Mouse (Mus musculus) liver, embryonic 15.5 days (tissue): ENCODE results near the gene Vegfa. TPM values are rescaled to one million over a fixed set of nuclear protein-coding genes. Genes with fewer than 3 reads are reported as not detected.

Source experiments
- ATAC-seq: fragments of 200-750 bp; cut with Nextera tagmentation; 2 replicates; pipeline ENCODE4 v1.8.0; 2017; ENCODE audit warnings: moderate number of reproducible peaks, mild to moderate bottlenecking, moderate library complexity; ENCODE audit not compliant: insufficient read depth
- H3K27ac ChIP-seq: fragments of 300-500 bp; sonication (generic); replicated peaks from 2 replicates; pipeline ENCODE4 v1.5.1; 2015; ENCODE audit warnings: mild to moderate bottlenecking, inconsistent platforms
- H3K27me3 ChIP-seq: fragments of 300-500 bp; sonication (generic); 2 replicates; pipeline ENCODE4 v1.6.1; 2015; ENCODE audit warnings: mild to moderate bottlenecking, inconsistent platforms
- H3K36me3 ChIP-seq: fragments of 300-500 bp; sonication (generic); replicated peaks from 2 replicates; pipeline ENCODE4 v1.6.1; 2015; ENCODE audit warnings: moderate library complexity, mild to moderate bottlenecking, inconsistent platforms
- H3K4me1 ChIP-seq: fragments of 300-500 bp; sonication (generic); replicated peaks from 2 replicates; pipeline ENCODE4 v1.6.1; 2015; ENCODE audit warnings: inconsistent platforms
- H3K4me2 ChIP-seq: fragments of 300-500 bp; sonication (generic); 2 replicates; pipeline ENCODE4 v1.6.1; 2015; ENCODE audit warnings: moderate library complexity, mild to moderate bottlenecking, inconsistent platforms
- H3K4me3 ChIP-seq: fragments of 300-500 bp; sonication (generic); replicated peaks from 2 replicates; pipeline ENCODE4 v1.5.1; 2015; ENCODE audit warnings: mild to moderate bottlenecking, inconsistent platforms
- H3K9ac ChIP-seq: fragments of 300-500 bp; sonication (generic); 2 replicates; pipeline ENCODE4 v1.6.1; 2015; ENCODE audit warnings: moderate library complexity, mild to moderate bottlenecking, inconsistent platforms
- H3K9me3 ChIP-seq: fragments of 300-500 bp; sonication (generic); replicated peaks from 2 replicates; pipeline ENCODE4 v1.6.1; 2016; ENCODE audit warnings: inconsistent platforms
- WGBS: fragments of 180-500 bp; shearing (Covaris S2); methylation state at CpG from one replicate; pipeline ENCODE4 v1.1.7; 2015; ENCODE audit warnings: mixed read lengths; ENCODE audit not compliant: insufficient replicate concordance; 5-methylcytosine and 5-hydroxymethylcytosine counted together
- polyA plus RNA-seq: library from polyadenylated mRNA; unstranded; fragments of >200 nt; fragmentation: Nextera tagmentation; extraction: Ambion mirVana; gene quantifications from 2 replicates; pipeline ENCODE4 v1.2.1, GENCODE M21; 2015

Gene Vegfa
- polyA plus RNA-seq, 1 experiment from 2014 or later = 1.2 TPM

DNA sequence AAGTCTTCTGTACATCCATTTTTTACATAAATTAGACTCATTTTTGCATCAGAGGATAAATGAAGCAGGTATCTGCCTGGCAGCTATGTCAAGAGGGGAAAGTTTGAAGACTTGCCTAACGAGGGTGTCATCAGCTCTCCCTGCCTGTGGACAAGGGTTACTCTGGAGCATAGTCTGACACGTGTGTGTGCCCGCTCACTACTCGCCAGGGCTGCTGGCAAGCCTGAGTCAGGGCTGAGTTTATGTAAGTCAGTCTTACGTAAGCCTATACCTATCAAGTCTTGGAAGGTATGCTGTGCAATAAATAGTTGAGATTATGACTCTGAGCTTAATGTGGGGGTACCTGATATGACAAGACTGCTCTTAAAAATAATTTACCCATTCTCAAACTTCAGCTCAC lies 19.2 kb upstream of the Vegfa start:
- H3K27ac ChIP-seq = no peak overlapping the region
- H3K27me3 ChIP-seq = no peaks in the 10 kb centered on the region
- H3K4me1 ChIP-seq = 0 out of 2 replicates have a peak, but pooled peaks cover 3% of the 10 kb centered on the region
- 51% methylated on average over 5 of the region's 5 CpGs for WGBS
- no peak overlapping the region for H3K4me3 ChIP-seq
- no peak overlapping the region for H3K4me2 ChIP-seq
- 0 out of 2 replicates have a peak, but pooled peaks cover 4% of the 10 kb centered on the region for H3K9me3 ChIP-seq
- H3K36me3 ChIP-seq = no peaks in the 10 kb centered on the region
- H3K9ac ChIP-seq = no peak overlapping the region
- ATAC-seq = no peak

DNA sequence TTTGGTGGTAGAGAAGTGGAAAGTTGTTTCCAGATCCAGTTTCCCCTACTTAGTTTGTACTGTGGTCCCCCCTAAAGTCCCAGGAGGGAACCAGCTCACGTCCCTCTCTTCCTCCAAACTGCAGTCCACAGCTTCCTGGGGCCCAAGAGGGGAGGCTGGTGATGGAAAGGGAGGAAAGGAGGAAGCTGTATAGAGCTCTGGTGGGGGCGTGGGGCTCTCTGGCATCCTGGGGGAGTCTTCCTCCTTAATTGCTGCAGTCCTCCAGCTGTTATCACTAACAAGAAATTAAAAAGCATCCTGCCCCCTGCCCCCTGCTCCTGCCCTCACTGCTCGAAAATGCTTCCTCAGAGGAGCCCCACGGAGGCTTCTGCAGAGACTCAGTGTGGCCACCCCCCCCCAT lies 17.4 kb upstream of the Vegfa start:
- 16% methylated on average over 4 of the region's 4 CpGs for WGBS
- ATAC-seq = no peak
- no peak overlapping the region for H3K4me3 ChIP-seq

DNA sequence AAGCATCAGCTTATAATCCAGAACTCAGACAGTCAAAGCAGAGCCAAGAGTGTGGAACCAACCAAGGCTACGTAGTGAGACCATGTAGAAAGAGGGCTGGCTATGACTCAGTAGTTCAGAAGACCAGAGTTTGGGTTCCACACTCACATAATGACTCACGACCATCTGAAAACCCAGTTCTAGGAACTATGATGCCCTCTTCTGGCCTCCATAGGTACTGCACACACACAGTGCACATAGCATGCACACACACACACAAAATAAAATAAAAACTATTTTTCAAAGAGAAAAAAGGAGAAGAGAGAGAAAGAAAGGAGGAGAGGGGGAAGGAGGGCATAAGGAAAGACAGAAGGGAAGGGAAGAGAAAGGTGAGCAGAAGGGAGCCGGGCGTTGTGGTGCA lies 16.0 kb upstream of the Vegfa start:
- H3K27ac ChIP-seq = no peak overlapping the region
- 0 out of 2 replicates have a peak, but pooled peaks cover 4% of the 10 kb centered on the region for H3K9me3 ChIP-seq
- no peak overlapping the region for H3K4me3 ChIP-seq
- no peaks in the 10 kb centered on the region for H3K27me3 ChIP-seq
- no peaks in the 10 kb centered on the region for H3K36me3 ChIP-seq
- no peak overlapping the region for H3K9ac ChIP-seq
- no peak for ATAC-seq
- WGBS = 89% methylated on average over 4 of the region's 4 CpGs
- H3K4me2 ChIP-seq = no peak overlapping the region
- 0 out of 2 replicates have a peak, but pooled peaks cover 3% of the 10 kb centered on the region for H3K4me1 ChIP-seq

More for the DNA sequence above, 17.4 kb upstream of the Vegfa start:
- Histone ChIP-seq H3K27ac (no peak overlapping the region), H3K27me3 (no peaks in the 10 kb centered on the region), H3K36me3 (no peaks in the 10 kb centered on the region), H3K4me2 (no peak overlapping the region), H3K9me3 (0 out of 2 replicates have a peak, but pooled peaks cover 4% of the 10 kb centered on the region), H3K9ac (no peak overlapping the region), H3K4me1 (0 out of 2 replicates have a peak, but pooled peaks cover 3% of the 10 kb centered on the region)

DNA sequence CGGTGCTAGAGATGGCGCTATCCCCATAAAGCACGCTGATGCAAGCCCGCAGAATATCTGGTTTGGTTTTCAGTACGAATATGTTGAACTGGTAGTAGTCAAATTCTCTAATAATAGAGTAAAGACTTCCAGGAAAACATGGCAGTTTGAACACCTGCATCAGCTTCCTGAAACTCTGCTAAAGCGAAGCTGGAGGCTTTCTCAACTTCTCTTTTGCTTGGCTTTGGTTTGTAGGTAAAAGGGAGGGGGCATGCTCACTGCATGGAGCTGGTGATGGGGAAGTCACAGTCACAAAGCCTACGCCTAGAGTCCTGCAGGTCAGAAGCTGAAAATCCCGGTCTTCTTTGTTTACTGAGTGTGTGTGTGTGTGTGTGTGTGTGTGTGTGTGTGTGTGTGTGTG lies 13.6 kb upstream of the Vegfa start:
- 35% methylated on average over 8 of the region's 8 CpGs for WGBS
- ATAC-seq = no peak
- no peak overlapping the region for H3K4me3 ChIP-seq
- 0 out of 2 replicates have a peak, but pooled peaks cover 4% of the 10 kb centered on the region for H3K9me3 ChIP-seq
- peaks cover 13% of the 10 kb centered on the region for H3K4me1 ChIP-seq
- H3K27ac ChIP-seq = no peak overlapping the region
- no peak overlapping the region for H3K4me2 ChIP-seq
- no peaks in the 10 kb centered on the region; the same call in 1 of the 2 replicates for H3K27me3 ChIP-seq
- no peaks in the 10 kb centered on the region for H3K36me3 ChIP-seq
- no peak overlapping the region for H3K9ac ChIP-seq

DNA sequence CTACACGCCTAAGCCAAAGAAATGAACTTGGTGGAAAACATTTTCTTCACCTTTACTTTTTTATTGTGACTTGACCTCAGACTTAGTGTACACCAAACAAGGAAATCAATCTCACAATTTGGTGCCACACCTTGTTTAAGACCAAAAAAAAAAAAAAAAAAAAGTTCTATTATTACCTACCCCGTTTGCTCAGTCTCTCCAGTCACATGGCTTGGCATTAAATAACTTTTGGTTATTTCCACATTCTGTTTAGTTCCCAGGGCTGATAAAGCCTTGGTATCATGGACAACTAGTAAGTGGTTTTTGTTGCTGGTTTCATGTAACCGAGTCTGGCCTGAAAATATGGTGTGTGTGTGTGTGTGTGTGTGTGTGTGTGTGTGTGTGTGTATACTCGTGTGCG lies 12.8 kb upstream of the Vegfa start:
- no peaks in the 10 kb centered on the region; the same call in 1 of the 2 replicates for H3K27me3 ChIP-seq
- no peak overlapping the region for H3K4me2 ChIP-seq
- H3K9ac ChIP-seq = no peak overlapping the region
- H3K9me3 ChIP-seq = 0 out of 2 replicates have a peak, but pooled peaks cover 4% of the 10 kb centered on the region
- 61% methylated on average over 5 of the region's 5 CpGs for WGBS
- H3K4me3 ChIP-seq = no peak overlapping the region
- no peak for ATAC-seq
- H3K4me1 ChIP-seq = peaks cover 20% of the 10 kb centered on the region
- no peaks in the 10 kb centered on the region for H3K36me3 ChIP-seq
- no peak overlapping the region for H3K27ac ChIP-seq

DNA sequence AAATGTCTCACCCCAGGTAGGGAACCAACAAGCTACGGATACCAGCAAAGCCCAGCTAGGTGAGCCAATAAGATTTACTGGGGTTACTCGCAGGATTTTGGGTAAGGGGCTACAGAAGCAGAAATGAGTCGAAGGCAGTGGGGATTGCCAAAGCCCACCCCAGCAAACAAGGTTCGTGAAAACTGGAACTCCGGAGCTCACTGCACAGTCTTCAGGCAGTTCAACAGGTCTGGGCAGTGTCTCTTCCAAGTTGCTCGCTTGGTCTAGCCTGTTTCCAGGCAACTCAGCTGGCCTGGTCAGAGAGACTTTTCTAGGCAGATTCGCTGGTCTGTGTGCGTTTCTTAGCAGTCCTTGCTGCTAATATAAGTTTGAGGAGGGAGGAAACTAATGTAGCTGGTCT lies 10.0 kb upstream of the Vegfa start:
- no peaks in the 10 kb centered on the region for H3K9me3 ChIP-seq
- ATAC-seq = no peak
- no peaks in the 10 kb centered on the region for H3K36me3 ChIP-seq
- no peak overlapping the region for H3K4me2 ChIP-seq
- no peak overlapping the region for H3K9ac ChIP-seq
- H3K27ac ChIP-seq = no peak overlapping the region
- no peaks in the 10 kb centered on the region; the same call in 1 of the 2 replicates for H3K27me3 ChIP-seq
- H3K4me1 ChIP-seq = peaks cover 20% of the 10 kb centered on the region
- H3K4me3 ChIP-seq = no peak overlapping the region
- 74% methylated on average over 8 of the region's 8 CpGs for WGBS

DNA sequence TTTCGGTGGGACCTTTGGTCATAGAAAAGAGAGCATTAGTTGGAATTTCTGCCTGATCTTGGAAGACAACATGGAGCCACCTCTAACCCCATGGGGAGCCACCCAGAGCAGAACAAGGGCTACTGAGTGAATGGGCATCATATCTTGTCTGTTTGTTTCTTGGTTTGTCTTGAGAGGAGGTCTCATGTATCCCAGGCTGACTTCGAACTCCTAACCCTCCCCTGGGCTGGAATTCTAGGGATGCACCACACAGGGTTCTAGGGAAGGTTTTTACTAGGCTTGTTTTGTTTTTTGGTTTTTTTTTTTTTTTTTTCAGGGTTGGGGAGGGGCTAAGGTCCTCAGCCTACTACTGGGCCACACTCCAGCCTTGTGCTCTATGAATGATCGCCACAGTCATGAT lies 9.5 kb upstream of the Vegfa start:
- WGBS = 52% methylated on average over 3 of the region's 3 CpGs
- Histone ChIP-seq H3K36me3 (no peaks in the 10 kb centered on the region), H3K9me3 (no peaks in the 10 kb centered on the region), H3K4me2 (no peak overlapping the region), H3K4me3 (no peak overlapping the region), H3K27me3 (no peaks in the 10 kb centered on the region; the same call in 1 of the 2 replicates), H3K27ac (no peak overlapping the region), H3K4me1 (peaks cover 20% of the 10 kb centered on the region), H3K9ac (no peak overlapping the region)
- ATAC-seq = no peak

DNA sequence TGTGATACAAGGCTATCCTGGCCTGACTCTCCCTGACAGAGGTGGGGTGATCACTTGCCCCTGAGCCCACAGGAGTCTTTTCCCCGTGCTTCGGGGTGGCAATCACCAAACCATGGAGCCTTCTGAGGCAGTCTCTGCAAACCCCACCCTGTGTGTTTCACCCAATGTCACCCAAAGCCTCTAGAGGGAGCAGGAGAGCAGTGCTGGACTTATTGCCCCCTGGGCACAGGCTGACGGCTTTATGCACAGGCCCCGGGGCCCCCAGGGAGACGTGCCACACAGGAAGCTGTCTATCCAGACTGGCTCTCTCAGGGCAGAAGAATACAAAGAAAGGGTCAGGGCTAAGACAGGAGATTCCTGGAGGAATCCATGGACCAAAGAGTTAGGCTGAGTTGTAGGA lies 9.1 kb upstream of the Vegfa start:
- no peak overlapping the region for H3K4me3 ChIP-seq
- H3K36me3 ChIP-seq = no peaks in the 10 kb centered on the region
- H3K9me3 ChIP-seq = no peaks in the 10 kb centered on the region
- H3K27ac ChIP-seq = peak overlapping the region; percentile 48; the same call in 1 of the 2 replicates
- H3K4me1 ChIP-seq = peaks cover 20% of the 10 kb centered on the region
- WGBS = 21% methylated on average over 5 of the region's 5 CpGs
- H3K9ac ChIP-seq = no peak overlapping the region
- H3K4me2 ChIP-seq = peak overlapping the region; percentile 25
- H3K27me3 ChIP-seq = no peaks in the 10 kb centered on the region; the same call in 1 of the 2 replicates
- 0 out of 2 replicates have a peak, but pooled peaks have one; percentile 60 for ATAC-seq

DNA sequence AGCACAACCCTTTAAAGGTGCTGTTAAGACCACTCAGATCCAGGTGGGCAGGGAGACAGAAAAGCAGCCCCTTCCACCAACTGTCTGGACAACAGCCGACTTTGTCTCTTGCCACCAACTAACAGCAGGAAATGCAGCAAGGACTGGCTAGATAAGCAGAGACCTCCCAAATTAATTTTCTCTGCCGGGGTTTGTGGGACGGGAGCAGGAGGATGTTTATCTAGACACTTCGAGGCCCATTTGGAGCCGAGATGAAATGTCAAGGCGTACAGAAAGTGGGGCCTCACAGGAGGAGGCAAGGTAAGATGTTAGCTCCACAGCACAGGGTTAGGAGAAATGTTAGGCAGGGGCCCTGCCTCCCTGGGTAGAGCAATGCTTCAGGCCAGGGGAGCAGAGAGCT lies 8.4 kb upstream of the Vegfa start:
- 11% methylated on average over 6 of the region's 6 CpGs for WGBS
- ATAC-seq = peak; percentile 56
- H3K9ac ChIP-seq = no peak overlapping the region

DNA sequence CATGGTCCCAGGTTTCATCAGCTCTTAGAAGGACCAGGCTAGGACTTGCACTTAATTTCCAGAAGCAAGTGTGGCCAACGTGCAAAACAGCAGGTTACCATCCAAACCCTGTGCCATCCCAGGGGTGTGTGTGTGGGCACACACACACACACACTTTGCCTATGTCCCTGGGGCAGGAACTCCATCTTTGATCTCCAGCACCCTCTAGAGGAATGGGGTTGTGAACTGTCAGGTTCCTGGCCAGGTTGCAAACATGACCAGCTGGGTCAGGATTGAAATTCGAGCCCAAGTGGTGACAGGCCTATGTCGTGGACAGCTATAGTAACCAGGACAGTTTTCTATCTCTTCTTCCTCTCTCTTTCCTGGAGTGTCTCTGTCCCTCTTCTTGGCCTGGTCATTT lies 6.7 kb upstream of the Vegfa start:
- Histone ChIP-seq H3K27me3 (no peaks in the 10 kb centered on the region; the same call in 1 of the 2 replicates), H3K9ac (no peak overlapping the region), H3K27ac (no peak overlapping the region), H3K4me2 (no peak overlapping the region), H3K36me3 (no peaks in the 10 kb centered on the region), H3K4me3 (no peak overlapping the region), H3K4me1 (peaks cover 26% of the 10 kb centered on the region), H3K9me3 (no peaks in the 10 kb centered on the region)
- ATAC-seq = no peak
- WGBS = 46% methylated on average over 3 of the region's 3 CpGs

More for the DNA sequence above, 8.4 kb upstream of the Vegfa start:
- Histone ChIP-seq H3K27ac (peak overlapping the region; percentile 48), H3K4me2 (peak overlapping the region; percentile 25), H3K27me3 (no peaks in the 10 kb centered on the region; the same call in 1 of the 2 replicates), H3K9me3 (no peaks in the 10 kb centered on the region), H3K4me1 (peaks cover 20% of the 10 kb centered on the region), H3K4me3 (no peak overlapping the region), H3K36me3 (no peaks in the 10 kb centered on the region)

DNA sequence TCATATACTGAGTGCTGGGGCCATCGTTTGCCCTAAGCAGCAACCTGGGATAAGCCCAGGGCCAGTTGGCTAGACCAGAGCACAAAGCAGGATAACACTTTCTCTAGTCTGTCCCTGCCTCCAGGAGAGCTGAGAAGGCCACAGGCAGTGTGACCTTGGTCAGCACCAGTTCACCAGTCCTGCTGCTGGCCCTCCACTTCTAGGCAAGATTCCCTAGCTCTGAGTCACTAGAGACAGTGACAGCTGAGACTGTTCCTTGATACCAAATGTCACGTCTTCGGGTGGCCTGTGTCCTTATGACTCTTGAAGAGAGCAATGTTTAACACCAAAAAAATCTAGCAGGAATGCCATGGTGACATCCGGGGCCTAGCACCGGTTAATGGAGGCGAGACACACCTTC lies 4.2 kb upstream of the Vegfa start:
- no peak overlapping the region for H3K27ac ChIP-seq
- ATAC-seq = no peak
- H3K4me2 ChIP-seq = no peak overlapping the region
- WGBS = 70% methylated on average over 6 of the region's 6 CpGs
- H3K36me3 ChIP-seq = no peaks in the 10 kb centered on the region
- no peaks in the 10 kb centered on the region for H3K9me3 ChIP-seq
- H3K9ac ChIP-seq = no peak overlapping the region
- H3K4me3 ChIP-seq = no peak overlapping the region
- H3K4me1 ChIP-seq = peaks cover 45% of the 10 kb centered on the region
- peaks cover 13% of the 10 kb centered on the region for H3K27me3 ChIP-seq

DNA sequence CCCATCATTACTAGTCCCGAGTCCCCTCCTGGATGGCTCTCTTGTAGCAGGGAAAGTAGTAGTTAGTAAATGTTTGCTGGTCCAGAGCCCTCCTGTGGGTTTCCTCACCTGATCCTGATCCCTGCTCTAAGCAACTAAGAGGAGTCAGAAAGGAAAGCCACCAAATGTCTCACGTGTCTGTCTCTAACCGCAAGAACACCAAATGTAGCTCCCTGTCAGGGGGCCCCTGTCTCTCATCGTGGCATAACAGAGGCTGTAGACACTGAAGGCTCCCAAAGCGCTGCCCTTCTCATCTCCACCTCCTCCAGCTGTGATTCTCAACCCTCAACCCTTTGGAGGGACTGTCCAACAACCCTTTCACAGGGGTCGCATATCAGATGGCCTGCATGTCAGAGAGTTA lies 1.9 kb upstream of the Vegfa start:
- Histone ChIP-seq H3K9ac (no peak overlapping the region), H3K4me1 (peaks cover 54% of the 10 kb centered on the region), H3K4me3 (no peak overlapping the region), H3K36me3 (no peaks in the 10 kb centered on the region), H3K4me2 (no peak overlapping the region), H3K27ac (no peak overlapping the region), H3K27me3 (peaks cover 13% of the 10 kb centered on the region), H3K9me3 (no peaks in the 10 kb centered on the region)
- no peak for ATAC-seq
- WGBS = 25% methylated on average over 6 of the region's 6 CpGs
